Mouse (Mus musculus) cerebellum, adult 2 months (tissue): ENCODE results near the gene Mapk11.

ENCODE experiments used
- CTCF ChIP-seq: fragments of 200-500 bp; IDR thresholded peaks from 2 replicates; pipeline ENCODE4 v1.5.1; 2011; ENCODE audit warnings: low read depth, mild to moderate bottlenecking, control low read depth, low read length, moderate library complexity, borderline replicate concordance; ENCODE audit not compliant: insufficient read depth
- POLR2A ChIP-seq: fragments of 200-500 bp; IDR thresholded peaks from 2 replicates; pipeline ENCODE4 v1.6.1; 2011; ENCODE audit warnings: low read length, control low read depth, borderline replicate concordance; ENCODE audit not compliant: insufficient read depth

GRCm38 (mm10) chr15:89124312-89124711, 25.1 kb downstream of the Mapk11 start:
- no peak for TF ChIP-seq POLR2A
- TF ChIP-seq CTCF: no peak
